Mouse (Mus musculus) layer of hippocampus, postnatal 10 days (tissue): ENCODE measurements around the gene Ppp1r9a. TPM values are rescaled to one million over a fixed set of nuclear protein-coding genes. Genes with fewer than 3 reads are reported as not detected.

Source experiments
- DNase-seq, 2 experiments: peaks; one replicate each; pipeline ENCODE4 v3.0.0; 2021; ENCODE audit warnings: low spot score in 2 of 2
- total RNA-seq, 2 experiments: library from RNA; stranded (reverse); gene quantifications; 2 replicates each; pipeline ENCODE4 v1.2.3; 2021

Ppp1r9a gene
- total RNA-seq, 2 experiments from 2014 or later: 98.2 to 105 TPM

DNA sequence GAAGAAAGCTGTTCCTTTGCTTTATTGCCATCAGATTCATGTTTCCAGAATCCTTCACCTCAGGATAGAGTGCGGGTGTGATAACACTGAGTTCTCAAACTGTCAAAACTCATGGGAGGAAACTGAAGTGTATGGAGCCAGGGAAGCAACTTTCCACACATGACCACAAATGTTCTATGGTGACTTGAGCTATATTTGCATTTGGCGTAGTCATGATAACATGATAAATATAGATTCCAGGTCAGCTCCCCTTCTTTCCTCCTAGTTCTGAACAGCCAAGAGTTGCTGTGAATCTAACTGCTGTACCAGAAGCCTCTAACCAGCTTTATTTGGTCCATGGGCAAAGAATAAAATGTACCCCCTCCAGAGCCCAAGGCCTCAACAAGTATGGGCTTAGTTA lies 249.5 kb downstream of the Ppp1r9a start:
- no peak for DNase-seq

DNA sequence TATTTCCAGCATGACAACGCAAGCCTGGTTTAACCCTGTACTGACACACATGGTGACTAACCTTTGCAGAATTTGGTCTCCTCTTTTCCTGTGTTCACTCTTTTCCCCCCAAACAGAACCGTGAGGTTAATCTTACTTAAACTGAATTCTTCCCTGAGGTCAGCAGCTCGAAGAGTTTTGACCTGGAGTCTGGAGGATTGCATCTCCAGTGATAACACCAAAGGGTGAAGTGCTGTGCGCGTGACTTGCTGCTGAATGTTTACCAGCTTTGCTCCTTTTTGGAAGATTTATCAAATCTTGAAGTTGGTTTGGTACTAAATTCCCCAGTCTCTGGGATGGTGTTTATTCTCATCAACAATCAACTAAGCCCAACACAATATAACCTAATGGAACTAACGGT lies 252.1 kb downstream of the Ppp1r9a start:
- no peak for DNase-seq

DNA sequence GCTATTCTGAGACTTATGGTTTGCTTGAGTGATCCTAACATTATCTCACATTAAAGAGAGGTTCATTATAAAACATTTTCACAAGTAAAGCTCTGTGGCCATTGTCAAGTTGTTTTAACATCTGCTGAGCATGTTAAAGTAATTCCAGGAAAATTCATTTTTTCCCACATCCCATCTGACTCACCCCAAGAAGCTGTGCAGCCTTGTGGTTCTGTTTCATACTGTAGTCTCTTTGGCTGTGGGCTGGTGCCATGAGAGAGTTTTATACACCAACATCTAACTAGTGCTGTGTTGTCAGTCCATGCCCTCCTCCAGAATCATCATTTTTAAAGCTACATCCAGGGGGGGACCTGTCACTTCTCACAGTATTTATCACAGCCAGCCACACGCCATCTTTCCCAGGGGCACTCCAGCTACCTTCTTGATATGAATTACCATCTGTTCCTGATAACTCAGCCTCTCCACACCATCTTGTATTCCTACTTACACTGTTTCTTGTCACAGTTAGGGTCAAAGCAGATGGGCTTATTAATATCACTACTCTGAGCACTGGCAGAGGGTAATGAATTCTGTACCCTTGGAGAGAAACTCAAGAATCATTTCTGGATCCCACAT lies 252.7 kb downstream of the Ppp1r9a start:
- DNase-seq: no peak

- DNase-seq: no peak
These were observed 254.1 kb downstream of the Ppp1r9a start for GRCm38 (mm10) chr6:5156541-5157425.

- DNase-seq: no peak
These were observed 256.7 kb downstream of the Ppp1r9a start for GRCm38 (mm10) chr6:5159385-5159791.

DNA sequence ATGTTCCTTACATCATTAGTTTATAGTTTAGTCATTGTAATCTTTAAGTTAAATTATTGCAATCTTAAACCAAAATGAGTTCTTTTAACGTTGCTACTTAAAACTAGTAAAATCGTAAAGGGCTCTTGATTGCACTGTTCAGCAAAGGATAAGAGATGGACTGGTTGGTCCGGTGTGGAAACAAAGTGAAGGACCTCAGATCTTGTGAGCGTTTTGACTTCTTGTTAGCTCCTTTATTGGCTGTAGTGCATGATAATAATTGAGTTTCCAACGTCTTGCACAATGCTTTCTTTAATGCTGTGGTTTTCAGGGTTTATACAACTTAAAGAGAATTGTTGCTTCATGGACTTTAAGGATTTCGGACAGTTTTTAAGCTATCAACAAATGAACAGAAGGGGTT lies 259.3 kb downstream of the Ppp1r9a start:
- DNase-seq: no peak

DNA sequence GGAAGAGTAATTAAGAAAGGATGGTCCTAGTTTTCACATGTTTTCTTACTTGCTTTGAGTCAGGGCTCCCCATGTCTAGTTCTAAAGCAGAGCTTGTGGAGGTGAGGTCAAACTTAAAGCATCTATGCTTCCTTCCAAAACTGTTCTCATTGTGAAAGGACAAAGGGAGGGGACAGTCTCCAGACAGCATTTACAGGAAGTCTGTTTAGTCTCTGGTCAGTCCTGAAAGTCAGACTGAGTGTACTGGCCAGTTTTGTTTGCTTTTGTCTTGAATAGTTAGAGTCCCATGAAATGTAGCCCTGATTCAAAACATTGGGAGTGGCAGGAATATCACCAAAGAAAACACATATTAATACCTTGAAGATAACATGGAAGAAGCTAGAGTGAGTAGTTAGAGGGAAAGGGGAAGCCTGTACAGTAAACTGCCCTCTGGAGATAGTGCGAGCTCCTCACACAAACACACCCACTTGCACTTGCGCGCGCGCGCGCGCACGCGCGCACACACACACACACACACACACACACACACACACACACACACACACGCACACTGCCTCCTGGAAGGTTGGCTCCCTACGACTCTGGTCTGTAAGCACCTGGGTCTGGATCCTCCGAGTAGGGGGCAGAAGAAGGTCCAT lies 260.9 kb downstream of the Ppp1r9a start:
- no peak for DNase-seq

- no peak for DNase-seq
These were observed 262.1 kb downstream of the Ppp1r9a start for GRCm38 (mm10) chr6:5164855-5165254.

DNA sequence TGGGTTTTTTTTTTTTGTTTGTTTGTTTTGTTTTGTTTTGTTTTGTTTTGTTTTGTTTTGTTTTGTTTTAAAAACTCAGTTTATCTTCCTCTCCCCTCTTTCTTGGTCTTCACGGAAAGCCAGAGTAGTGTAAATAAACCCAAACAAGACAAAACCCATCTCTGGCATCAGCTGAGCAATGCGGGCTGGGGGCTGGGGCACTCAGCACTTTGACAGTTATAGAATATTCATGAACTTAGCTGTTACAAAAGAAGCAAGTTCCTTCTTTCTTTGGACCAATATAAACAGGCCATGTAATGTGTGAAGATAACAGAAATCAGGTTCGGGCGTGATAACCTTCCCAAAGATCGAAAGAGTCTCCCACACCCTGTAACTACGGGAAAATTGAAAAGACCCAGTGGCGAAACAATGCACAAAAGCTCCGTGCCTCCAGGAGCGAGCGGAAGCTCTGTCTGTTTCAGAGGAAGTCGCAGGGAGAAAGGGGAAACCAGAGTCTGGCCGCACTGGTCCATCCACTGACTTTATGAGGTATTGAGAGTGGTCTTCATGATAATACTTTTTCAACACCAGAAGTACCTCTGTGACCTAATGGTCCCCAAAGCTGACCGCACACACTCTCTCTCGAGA lies 264.4 kb downstream of the Ppp1r9a start:
- DNase-seq: no peak

DNA sequence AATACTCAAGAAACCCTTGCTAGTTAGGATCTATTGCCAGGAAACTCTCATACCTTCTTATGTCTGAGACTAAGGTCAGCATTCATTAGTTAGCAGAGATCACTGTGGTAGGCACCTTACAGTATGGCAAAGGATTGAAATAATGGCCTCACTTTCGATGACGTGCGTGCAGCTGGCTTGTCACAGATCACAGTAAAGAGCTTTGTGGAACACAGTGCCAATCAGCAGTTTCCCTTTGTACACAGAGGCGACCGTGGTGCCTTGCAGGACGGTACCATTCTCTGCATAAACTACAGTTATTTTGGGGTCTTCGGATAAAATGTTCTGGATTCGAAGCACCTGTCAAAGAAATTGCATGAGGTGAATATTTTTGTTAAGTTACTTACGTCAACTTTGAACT lies 265.4 kb downstream of the Ppp1r9a start:
- DNase-seq: no peak

GRCm38 (mm10) chr6:5171418-5171817 lies 268.7 kb downstream of the Ppp1r9a start:
- no peak for DNase-seq

GRCm38 (mm10) chr6:5172571-5172970 lies 269.9 kb downstream of the Ppp1r9a start:
- DNase-seq: no peak

- DNase-seq: no peak
These were observed 271.6 kb downstream of the Ppp1r9a start for GRCm38 (mm10) chr6:5174179-5174812.

GRCm38 (mm10) chr6:5177967-5178891 lies 275.5 kb downstream of the Ppp1r9a start:
- peak in 1 of 2 experiments; percentile 29 for DNase-seq

DNA sequence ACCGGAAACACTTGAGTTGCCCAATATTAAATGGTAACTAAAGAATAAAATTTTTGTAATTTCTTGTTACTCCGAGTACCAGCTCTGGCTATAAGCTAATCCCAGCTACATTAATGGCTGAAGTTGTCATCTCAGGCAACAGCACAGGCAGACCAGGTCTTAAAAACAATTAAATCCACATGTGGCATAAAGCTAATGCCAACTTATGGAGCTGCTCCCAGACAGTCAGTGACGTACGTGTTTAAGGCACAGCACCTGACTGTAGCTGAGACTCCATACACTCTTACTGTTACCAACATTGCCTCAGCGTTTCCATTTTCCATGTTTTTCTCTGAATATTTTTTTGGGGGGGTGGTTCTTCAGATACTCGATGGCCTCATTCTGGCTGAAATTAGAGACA lies 276.5 kb downstream of the Ppp1r9a start:
- DNase-seq: no peak

- no peak for DNase-seq
These were observed 277.9 kb downstream of the Ppp1r9a start for GRCm38 (mm10) chr6:5180645-5181044.

GRCm38 (mm10) chr6:5186229-5186950 lies 283.7 kb downstream of the Ppp1r9a start:
- no peak for DNase-seq

- no peak for DNase-seq
These were observed 284.9 kb downstream of the Ppp1r9a start for GRCm38 (mm10) chr6:5187586-5187985.

DNA sequence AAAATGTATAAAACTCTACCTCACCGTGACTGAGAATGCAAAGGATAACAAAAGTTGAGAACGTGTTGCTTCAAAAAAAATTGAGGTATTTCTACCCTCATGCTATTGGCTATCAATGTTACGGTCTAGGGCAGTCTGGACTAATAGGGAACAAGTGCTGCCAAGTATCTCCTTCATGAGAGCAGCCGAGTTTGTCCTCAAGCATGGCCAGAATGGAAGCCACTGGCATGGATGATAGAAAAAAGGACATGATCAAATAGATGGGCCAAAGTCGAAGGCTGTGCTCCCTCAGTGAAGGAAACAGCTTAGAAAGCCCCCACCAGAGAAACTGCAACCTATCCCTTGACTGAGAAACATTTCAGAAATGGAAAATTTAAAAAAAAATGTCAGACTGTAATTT lies 285.3 kb downstream of the Ppp1r9a start:
- DNase-seq: no peak
